Mouse (Mus musculus) midbrain, embryonic 10.5 days (tissue): ENCODE results near the gene Hacd2. TPM values are rescaled to one million over a fixed set of nuclear protein-coding genes. Genes with fewer than 3 reads are reported as not detected.

ENCODE experiments used
- DNase-seq: peaks from one replicate; pipeline ENCODE4 v3.0.0-alpha.2; 2017; ENCODE audit warnings: low spot score
- H3K27ac ChIP-seq: fragments of 300-500 bp; sonication (generic); replicated peaks from 2 replicates; pipeline ENCODE4 v1.5.1; 2016; ENCODE audit warnings: mild to moderate bottlenecking
- H3K27me3 ChIP-seq: fragments of 300-500 bp; sonication (generic); 2 replicates; pipeline ENCODE4 v1.6.1; 2016; ENCODE audit warnings: low read depth, mild to moderate bottlenecking; ENCODE audit not compliant: poor library complexity, severe bottlenecking
- H3K36me3 ChIP-seq: fragments of 300-500 bp; sonication (generic); 2 replicates; pipeline ENCODE4 v1.6.1; 2016; ENCODE audit warnings: mild to moderate bottlenecking, moderate library complexity
- H3K4me1 ChIP-seq: fragments of 300-500 bp; sonication (generic); 2 replicates; pipeline ENCODE4 v1.6.1; 2016
- H3K4me3 ChIP-seq: fragments of 300-500 bp; sonication (generic); 2 replicates; pipeline ENCODE4 v1.5.1; 2016; ENCODE audit warnings: mild to moderate bottlenecking, moderate library complexity
- H3K9me3 ChIP-seq: fragments of 300-500 bp; sonication (generic); replicated peaks from 2 replicates; pipeline ENCODE4 v1.6.1; 2016; ENCODE audit warnings: mild to moderate bottlenecking
- WGBS: fragments of 180-500 bp; shearing (Covaris S2); methylation state at CpG from one replicate; pipeline ENCODE4 v1.1.7; 2016; 5-methylcytosine and 5-hydroxymethylcytosine counted together
- polyA plus RNA-seq: library from polyadenylated mRNA; unstranded; fragments of >200 nt; fragmentation: Nextera tagmentation; extraction: Ambion mirVana; gene quantifications from 2 replicates; pipeline ENCODE4 v1.2.1, GENCODE M21; 2016

The Hacd2 gene
- polyA plus RNA-seq, 1 experiment from 2014 or later, result 79.0 TPM

DNA sequence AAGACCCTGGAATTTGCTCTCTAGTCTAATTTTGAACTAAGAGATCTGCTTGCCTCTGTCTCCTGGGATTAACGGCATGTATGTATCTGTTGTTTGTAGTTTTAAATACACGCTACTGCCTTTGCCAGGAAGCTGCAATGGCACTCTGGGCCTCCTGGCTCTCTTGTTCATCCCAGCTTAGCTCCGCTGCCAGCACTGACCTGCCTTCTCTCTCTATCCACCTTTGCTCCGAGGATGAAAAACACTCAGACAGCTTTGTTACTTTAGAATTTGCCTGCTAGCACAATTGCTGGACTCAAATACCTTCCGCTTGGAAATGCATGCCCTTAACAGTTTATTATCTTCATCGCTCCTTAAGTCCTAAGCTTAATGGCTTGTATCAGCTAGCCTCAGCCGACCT lies 18.8 kb downstream of the Hacd2 start:
- no peak for DNase-seq
- H3K4me1 ChIP-seq, result peaks cover 37% of the 10 kb centered on the region
- H3K36me3 ChIP-seq, result peaks cover 47% of the 10 kb centered on the region
- H3K27ac ChIP-seq, result no peak overlapping the region
- no peaks in the 10 kb centered on the region for H3K9me3 ChIP-seq
- 80% methylated on average over 7 of the region's 7 CpGs for WGBS
- no peak overlapping the region for H3K4me3 ChIP-seq
- H3K27me3 ChIP-seq, result peaks cover 13% of the 10 kb centered on the region; the same call in 1 of the 2 replicates

DNA sequence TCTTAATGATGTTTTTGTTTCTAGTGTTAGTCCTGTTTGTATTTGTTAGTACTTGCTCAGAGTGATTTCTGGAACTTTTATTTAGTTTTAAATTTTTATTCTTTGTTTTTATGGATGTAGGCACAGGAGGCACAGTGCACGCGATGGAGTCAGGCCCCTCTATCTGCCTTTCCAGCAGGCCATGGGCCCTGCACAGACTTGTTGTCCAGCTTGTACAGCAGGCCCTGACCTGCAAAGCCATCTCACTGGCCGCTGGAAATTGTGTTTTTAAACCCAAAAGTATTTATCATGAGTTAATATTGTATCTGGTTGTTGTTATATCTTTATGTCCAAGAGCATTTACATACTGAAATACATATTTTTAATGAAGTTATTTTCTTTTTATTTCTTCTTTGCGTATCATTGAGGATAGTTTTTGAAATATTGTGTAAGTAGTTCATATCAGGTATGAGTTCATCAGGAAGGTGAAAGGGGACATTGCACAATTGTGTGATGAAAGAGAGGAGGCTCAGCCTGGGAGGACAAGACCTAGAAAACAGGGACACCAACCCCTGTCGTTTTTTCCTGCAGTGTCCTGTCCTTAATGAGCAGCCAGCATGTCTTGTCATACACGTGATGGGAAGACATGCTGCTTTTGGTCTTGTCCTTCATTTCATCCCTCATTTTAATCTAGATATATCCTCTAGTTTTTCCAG lies 24.0 kb downstream of the Hacd2 start:
- peaks cover 40% of the 10 kb centered on the region for H3K4me1 ChIP-seq
- no peak overlapping the region for H3K27ac ChIP-seq
- DNase-seq, result no peak
- H3K36me3 ChIP-seq, result peaks cover 21% of the 10 kb centered on the region
- peaks cover 42% of the 10 kb centered on the region; the same call in 1 of the 2 replicates for H3K27me3 ChIP-seq
- H3K4me3 ChIP-seq, result no peak overlapping the region
- 82% methylated on average over 6 of the region's 6 CpGs for WGBS
- no peaks in the 10 kb centered on the region for H3K9me3 ChIP-seq

GRCm38 (mm10) chr16:35047272-35047969 lies 25.2 kb downstream of the Hacd2 start:
- H3K4me3 ChIP-seq, result no peak overlapping the region
- WGBS, result 84% methylated on average over 6 of the region's 6 CpGs
- no peak for DNase-seq
- no peaks in the 10 kb centered on the region for H3K9me3 ChIP-seq
- peaks cover 49% of the 10 kb centered on the region for H3K27me3 ChIP-seq
- peaks cover 16% of the 10 kb centered on the region for H3K36me3 ChIP-seq
- H3K27ac ChIP-seq, result no peak overlapping the region; the same call in 1 of the 2 replicates
- peaks cover 41% of the 10 kb centered on the region for H3K4me1 ChIP-seq

DNA sequence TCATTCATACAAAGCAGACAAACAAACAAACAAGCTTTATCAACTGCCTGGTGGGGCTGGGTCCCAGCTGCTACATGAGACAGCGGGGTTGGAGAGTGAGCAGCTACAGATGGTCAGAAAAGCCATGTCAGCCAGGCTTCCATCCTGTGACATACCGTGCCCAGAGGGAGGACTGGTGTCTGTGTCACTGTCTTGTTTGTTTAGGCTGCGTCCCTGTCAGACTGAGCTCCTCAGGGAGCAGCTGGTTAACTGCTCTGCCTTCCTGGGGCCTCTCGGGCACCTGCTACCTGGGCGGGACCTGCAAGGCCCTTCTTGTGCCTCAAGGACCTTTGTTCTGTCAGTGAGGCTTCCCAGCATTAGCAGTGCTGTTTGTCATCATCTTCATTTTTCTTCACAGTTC lies 28.8 kb downstream of the Hacd2 start:
- H3K4me3 ChIP-seq, result no peak overlapping the region
- DNase-seq, result no peak
- peaks cover 37% of the 10 kb centered on the region for H3K27me3 ChIP-seq
- 61% methylated on average over 5 of the region's 5 CpGs for WGBS
- peaks cover 9% of the 10 kb centered on the region for H3K36me3 ChIP-seq
- H3K27ac ChIP-seq, result no peak overlapping the region
- H3K4me1 ChIP-seq, result peaks cover 37% of the 10 kb centered on the region
- no peaks in the 10 kb centered on the region for H3K9me3 ChIP-seq

DNA sequence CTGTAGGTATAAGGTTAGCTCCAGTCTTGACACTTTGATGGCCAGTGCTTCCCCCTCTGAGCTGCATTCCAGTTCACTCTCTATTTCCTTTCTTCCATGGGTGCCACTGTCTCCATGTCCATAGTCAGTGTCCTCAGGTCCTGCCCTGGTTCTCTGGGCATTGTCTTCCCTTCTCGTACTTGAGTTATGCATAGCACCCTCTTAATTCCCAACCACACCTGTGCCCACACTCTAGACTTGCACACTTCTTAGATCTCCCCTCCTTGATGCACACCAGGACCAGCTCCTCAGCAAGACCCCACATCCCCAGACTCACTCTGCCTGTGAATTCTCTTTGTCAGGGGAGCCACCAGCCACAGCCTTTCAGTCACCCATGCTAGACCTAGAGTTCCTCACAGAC lies 30.0 kb downstream of the Hacd2 start:
- Histone ChIP-seq H3K4me3 (no peak overlapping the region), H3K9me3 (no peaks in the 10 kb centered on the region), H3K27ac (no peak overlapping the region), H3K36me3 (peaks cover 8% of the 10 kb centered on the region), H3K27me3 (peaks cover 26% of the 10 kb centered on the region), H3K4me1 (peaks cover 30% of the 10 kb centered on the region)
- DNase-seq, result no peak
- WGBS, result 95% methylated on average over 1 of the region's 1 CpGs

GRCm38 (mm10) chr16:35054432-35055193 lies 32.4 kb downstream of the Hacd2 start:
- Histone ChIP-seq H3K4me1 (peaks cover 11% of the 10 kb centered on the region; the same call in 1 of the 2 replicates), H3K4me3 (no peak overlapping the region), H3K9me3 (no peaks in the 10 kb centered on the region), H3K36me3 (peaks cover 14% of the 10 kb centered on the region), H3K27ac (no peak overlapping the region), H3K27me3 (peaks cover 18% of the 10 kb centered on the region)
- DNase-seq, result no peak
- WGBS, result 90% methylated on average over 8 of the region's 8 CpGs

- peaks cover 14% of the 10 kb centered on the region for H3K36me3 ChIP-seq
- H3K27me3 ChIP-seq, result peaks cover 13% of the 10 kb centered on the region
- peaks cover 10% of the 10 kb centered on the region; the same call in 1 of the 2 replicates for H3K4me1 ChIP-seq
- no peaks in the 10 kb centered on the region for H3K9me3 ChIP-seq
- 84% methylated on average over 1 of the region's 1 CpGs for WGBS
- no peak for DNase-seq
- H3K27ac ChIP-seq, result no peak overlapping the region
- H3K4me3 ChIP-seq, result no peak overlapping the region
Measured at GRCm38 (mm10) chr16:35055194-35055506, 32.9 kb downstream of the Hacd2 start.

GRCm38 (mm10) chr16:35055861-35056260 lies 33.6 kb downstream of the Hacd2 start:
- Histone ChIP-seq H3K4me1 (peaks cover 4% of the 10 kb centered on the region; the same call in 1 of the 2 replicates), H3K27ac (no peak overlapping the region), H3K4me3 (no peak overlapping the region), H3K9me3 (no peaks in the 10 kb centered on the region), H3K27me3 (peaks cover 8% of the 10 kb centered on the region), H3K36me3 (peaks cover 14% of the 10 kb centered on the region)
- WGBS, result 96% methylated on average over 1 of the region's 1 CpGs
- no peak for DNase-seq

- WGBS, result 40% methylated on average over 5 of the region's 5 CpGs
- no peak overlapping the region for H3K27ac ChIP-seq
- H3K36me3 ChIP-seq, result peaks cover 14% of the 10 kb centered on the region
- H3K4me1 ChIP-seq, result no peaks in the 10 kb centered on the region
- no peak overlapping the region for H3K4me3 ChIP-seq
- DNase-seq, result no peak
- H3K9me3 ChIP-seq, result no peaks in the 10 kb centered on the region
- H3K27me3 ChIP-seq, result peaks cover 8% of the 10 kb centered on the region
Measured at GRCm38 (mm10) chr16:35056306-35056705, 34.1 kb downstream of the Hacd2 start.

DNA sequence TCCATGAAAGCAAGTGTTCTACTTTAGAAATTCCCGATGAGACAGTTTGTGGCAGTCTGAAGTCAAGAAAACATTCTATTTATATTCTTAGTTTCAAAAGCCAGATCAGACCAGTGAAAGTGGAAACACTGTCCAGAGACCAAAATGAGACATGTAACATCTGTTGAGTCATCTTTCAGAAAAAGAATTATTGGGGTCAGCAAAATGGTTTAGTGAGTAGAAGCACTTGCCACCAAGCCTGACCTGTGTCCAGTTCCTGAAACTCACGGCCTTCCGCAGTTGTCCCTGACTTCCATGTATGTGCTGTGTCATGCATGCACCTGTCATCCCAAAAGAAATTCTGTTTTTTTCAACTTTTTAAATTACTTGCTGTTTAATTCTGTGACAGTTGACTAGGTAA lies 34.6 kb downstream of the Hacd2 start:
- no peak overlapping the region for H3K27ac ChIP-seq
- DNase-seq, result no peak
- H3K9me3 ChIP-seq, result no peaks in the 10 kb centered on the region
- WGBS, result 96% methylated on average over 3 of the region's 3 CpGs
- no peak overlapping the region for H3K4me3 ChIP-seq
- H3K36me3 ChIP-seq, result peaks cover 14% of the 10 kb centered on the region
- H3K27me3 ChIP-seq, result peaks cover 7% of the 10 kb centered on the region
- H3K4me1 ChIP-seq, result no peaks in the 10 kb centered on the region

GRCm38 (mm10) chr16:35061017-35061416 lies 38.8 kb downstream of the Hacd2 start:
- H3K4me1 ChIP-seq, result no peaks in the 10 kb centered on the region
- H3K4me3 ChIP-seq, result no peak overlapping the region
- H3K27me3 ChIP-seq, result no peaks in the 10 kb centered on the region
- no peak overlapping the region for H3K27ac ChIP-seq
- H3K9me3 ChIP-seq, result no peaks in the 10 kb centered on the region
- no peak for DNase-seq
- peaks cover 14% of the 10 kb centered on the region for H3K36me3 ChIP-seq
- 50% methylated on average over 2 of the region's 2 CpGs for WGBS

DNA sequence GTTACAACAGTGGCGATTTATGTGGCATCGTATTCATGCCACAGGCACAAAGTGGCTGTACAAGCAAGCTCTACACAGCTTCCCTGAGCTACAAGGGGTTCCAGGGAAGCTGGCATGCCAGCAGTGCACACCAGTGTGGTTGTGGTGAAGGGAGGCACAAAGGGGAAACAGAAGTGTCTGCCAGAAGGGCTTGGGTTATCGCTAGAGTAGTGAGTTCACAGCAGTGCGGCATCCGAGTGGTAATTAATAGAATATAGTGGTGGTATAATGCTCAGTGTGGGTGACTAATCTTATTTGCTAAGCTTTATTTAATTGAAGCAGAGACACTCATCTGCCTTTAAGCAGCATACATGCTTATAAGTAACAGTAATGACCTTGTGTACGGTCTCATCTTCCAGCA lies 43.5 kb downstream of the Hacd2 start:
- Histone ChIP-seq H3K27me3 (no peaks in the 10 kb centered on the region), H3K4me3 (no peak overlapping the region), H3K27ac (no peak overlapping the region), H3K36me3 (peaks cover 9% of the 10 kb centered on the region), H3K9me3 (no peaks in the 10 kb centered on the region), H3K4me1 (peaks cover 2% of the 10 kb centered on the region; the same call in 1 of the 2 replicates)
- WGBS, result 91% methylated on average over 6 of the region's 6 CpGs
- no peak for DNase-seq

- H3K9me3 ChIP-seq, result no peaks in the 10 kb centered on the region
- DNase-seq, result no peak
- 79% methylated on average over 8 of the region's 8 CpGs for WGBS
Measured at GRCm38 (mm10) chr16:35067095-35067494, 44.9 kb downstream of the Hacd2 start.

More at GRCm38 (mm10) chr16:35067095-35067494, 44.9 kb downstream of the Hacd2 start:
- Histone ChIP-seq H3K36me3 (peaks cover 5% of the 10 kb centered on the region), H3K27me3 (no peaks in the 10 kb centered on the region), H3K4me1 (peaks cover 2% of the 10 kb centered on the region; the same call in 1 of the 2 replicates), H3K4me3 (no peak overlapping the region), H3K27ac (no peak overlapping the region)
